Mouse (Mus musculus) kidney, postnatal 10 days (tissue): ENCODE results near the gene Lrriq1.
A peak's percentile ranks its signal among the peaks of the same experiment; 100 is the strongest.

Experiments
- DNase-seq: peaks from one replicate; pipeline ENCODE4 v3.0.0; 2021; ENCODE audit warnings: mixed read lengths

Lrriq1 gene

GRCm38 (mm10) chr10:103028253-103029131, 207.6 kb downstream of the Lrriq1 start:
- DNase-seq: peak; percentile 78

- DNase-seq: no peak
These were observed 208.2 kb downstream of the Lrriq1 start for GRCm38 (mm10) chr10:103027931-103028252.

- no peak for DNase-seq
These were observed 208.7 kb downstream of the Lrriq1 start for GRCm38 (mm10) chr10:103027226-103027930.

- peak; percentile 30 for DNase-seq
These were observed 209.4 kb downstream of the Lrriq1 start for GRCm38 (mm10) chr10:103026636-103027225.

- DNase-seq: peak; percentile 52
These were observed 233.6 kb downstream of the Lrriq1 start for GRCm38 (mm10) chr10:103002556-103002955.

- DNase-seq: peak; percentile 63
These were observed 235.2 kb downstream of the Lrriq1 start for GRCm38 (mm10) chr10:103000902-103001301.

- DNase-seq: no peak
These were observed 236.5 kb downstream of the Lrriq1 start for GRCm38 (mm10) chr10:102999584-102999983.
